Mouse (Mus musculus) heart, postnatal 0 days (tissue): ENCODE measurements around the gene Fkbp7. TPM values are rescaled to one million over a fixed set of nuclear protein-coding genes. Genes with fewer than 3 reads are reported as not detected.

Source experiments
- ATAC-seq: fragments of 200-750 bp; cut with Nextera tagmentation; 2 replicates; pipeline ENCODE4 v1.8.0; 2017; ENCODE audit warnings: low read depth, moderate number of reproducible peaks, moderate library complexity; ENCODE audit not compliant: insufficient read depth
- DNase-seq: peaks from one replicate; pipeline ENCODE4 v3.0.0-alpha.2; 2016; ENCODE audit warnings: low spot score
- H3K27ac ChIP-seq: fragments of 300-500 bp; sonication (generic); 2 replicates; pipeline ENCODE4 v1.5.1; 2014; ENCODE audit warnings: low read depth, mild to moderate bottlenecking
- H3K27me3 ChIP-seq: fragments of 300-500 bp; sonication (generic); 2 replicates; pipeline ENCODE4 v1.6.1; 2014; ENCODE audit warnings: low read length, mixed read lengths; ENCODE audit not compliant: control insufficient read depth, insufficient read depth
- H3K36me3 ChIP-seq: fragments of 300-500 bp; sonication (generic); replicated peaks from 2 replicates; pipeline ENCODE4 v1.6.1; 2014; ENCODE audit warnings: low read length, mixed read lengths; ENCODE audit not compliant: control insufficient read depth, insufficient read depth
- H3K4me1 ChIP-seq: fragments of 300-500 bp; sonication (generic); 2 replicates; pipeline ENCODE4 v1.6.1; 2014; ENCODE audit warnings: antibody characterized with exemption; ENCODE audit not compliant: control insufficient read depth, insufficient read depth
- H3K4me2 ChIP-seq: fragments of 300-500 bp; sonication (generic); 2 replicates; pipeline ENCODE4 v1.6.1; 2014; ENCODE audit warnings: low read depth, mild to moderate bottlenecking, low read length, moderate library complexity
- H3K4me3 ChIP-seq: fragments of 300-500 bp; sonication (generic); 2 replicates; pipeline ENCODE4 v1.5.1; 2014; ENCODE audit warnings: low read depth, low read length
- H3K9ac ChIP-seq: fragments of 300-500 bp; sonication (generic); replicated peaks from 2 replicates; pipeline ENCODE4 v1.6.1; 2014; ENCODE audit warnings: low read depth, low read length, mixed read lengths
- H3K9me3 ChIP-seq: fragments of 300-500 bp; sonication (generic); replicated peaks from 2 replicates; pipeline ENCODE4 v1.6.1; 2016; ENCODE audit warnings: low read length; ENCODE audit not compliant: control insufficient read depth
- CTCF ChIP-seq: IDR thresholded peaks from 2 replicates; pipeline ENCODE4 v1.5.1; 2016; ENCODE audit warnings: antibody characterized with exemption, control low read depth, low read depth
- EP300 ChIP-seq: IDR thresholded peaks from 2 replicates; pipeline ENCODE4 v1.6.1; 2016; ENCODE audit warnings: antibody characterized with exemption, low read depth
- WGBS: fragments of 180-500 bp; shearing (Covaris S2); extraction: QIAGEN DNeasy Blood & Tissue Kit; methylation state at CpG from one replicate; pipeline ENCODE4 v1.1.7; 2014; 5-methylcytosine and 5-hydroxymethylcytosine counted together
- polyA plus RNA-seq: library from polyadenylated mRNA; unstranded; fragments of >200 nt; fragmentation: Nextera tagmentation; extraction: Ambion mirVana; gene quantifications from 2 replicates; pipeline ENCODE4 v1.2.1, GENCODE M21; 2015
- total RNA-seq: library from RNA; depleted of rRNA; stranded (reverse); fragments of >200 nt; gene quantifications from 2 replicates; pipeline ENCODE4 v1.2.3, GENCODE M21; 2014; ENCODE audit warnings: low replicate concordance

Fkbp7 gene
- total and polyA plus RNA-seq, 2 experiments from 2014 or later = 16.9 to 76.6 TPM

DNA sequence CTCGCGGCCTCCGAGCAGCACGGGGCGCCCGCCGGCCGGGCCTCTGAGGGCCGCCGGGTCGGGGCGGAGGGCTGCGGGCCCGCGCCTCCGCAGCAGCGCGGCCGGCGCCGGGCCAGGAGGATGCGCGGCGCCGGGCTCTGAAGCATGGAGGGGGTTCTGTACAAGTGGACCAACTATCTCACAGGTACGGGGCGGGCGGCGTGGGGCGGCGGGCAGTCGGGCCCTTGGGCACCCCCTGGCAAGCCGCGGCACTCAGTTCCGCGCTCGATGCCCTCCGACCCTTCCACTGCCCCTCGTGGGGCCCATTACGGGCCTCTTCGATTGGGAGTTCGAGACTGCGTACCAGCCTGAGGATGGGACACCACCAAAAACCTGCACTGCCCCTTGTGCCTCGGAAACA, 2.5 kb upstream of the Fkbp7 start:
- H3K4me3 ChIP-seq = peak overlapping the region; percentile 77
- H3K4me1 ChIP-seq = peaks cover 13% of the 10 kb centered on the region; the same call in 1 of the 2 replicates
- peak overlapping the region; percentile 93 for H3K9ac ChIP-seq
- H3K27ac ChIP-seq = peak overlapping the region; percentile 85
- H3K4me2 ChIP-seq = peak overlapping the region; percentile 78
- WGBS = 1% methylated on average over 21 of the region's 44 CpGs
- H3K36me3 ChIP-seq = peaks cover 11% of the 10 kb centered on the region; the same call in 1 of the 2 replicates
- no peaks in the 10 kb centered on the region for H3K9me3 ChIP-seq
- peak; percentile 18; the same call in 1 of the 2 replicates for ATAC-seq
- no peak for TF ChIP-seq CTCF
- no peak for TF ChIP-seq EP300
- no peak for DNase-seq
- H3K27me3 ChIP-seq = no peaks in the 10 kb centered on the region

DNA sequence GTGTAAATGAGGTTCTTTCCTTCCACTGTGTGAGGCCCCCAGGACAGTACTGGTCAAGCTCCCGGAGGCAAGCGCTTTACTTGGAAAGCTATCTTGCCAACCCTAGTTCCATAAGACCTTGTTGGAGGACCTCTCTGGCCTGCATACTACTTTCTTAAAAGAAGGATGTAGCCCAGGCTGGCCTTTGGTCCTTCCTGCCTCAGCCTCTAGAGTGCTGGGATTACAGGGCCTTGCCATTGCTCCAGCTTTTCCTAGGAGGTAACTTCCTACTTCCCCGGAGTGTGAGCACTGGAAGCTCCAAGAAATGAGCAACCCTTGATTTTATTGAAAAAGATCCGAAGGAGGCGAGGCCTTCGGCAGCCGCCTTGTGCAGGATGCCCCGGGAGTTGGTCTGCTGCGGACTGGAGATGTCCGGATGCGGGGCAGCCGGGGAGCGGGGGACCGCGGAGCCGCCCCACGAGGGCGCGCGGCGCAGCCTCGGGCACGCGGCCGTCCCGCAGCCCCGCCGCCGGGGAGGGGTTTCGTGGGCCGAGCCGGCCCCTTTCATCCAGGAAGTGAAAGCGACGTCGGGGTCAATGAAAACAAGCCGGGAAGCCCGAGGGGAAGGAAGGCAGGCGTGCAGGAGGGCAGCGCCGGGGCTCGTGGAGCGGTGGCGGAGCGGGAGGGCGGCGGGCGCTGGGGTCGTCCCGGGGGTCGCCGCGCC, 2.0 kb upstream of the Fkbp7 start, which contains the start of gene Plekha3:
Gene Plekha3, plus strand, starts transcription at position 557 of the 703 bp plus-strand sequence.
- peak within 1 kb of the TSS; percentile 78 for H3K4me2 ChIP-seq
- H3K9ac ChIP-seq = peak within 1 kb of the TSS; percentile 93
- no peaks in the 10 kb centered on the region for H3K9me3 ChIP-seq
- DNase-seq = peak; percentile 77
- TF ChIP-seq EP300 = no peak
- no peak for TF ChIP-seq CTCF
- H3K4me3 ChIP-seq = peak within 1 kb of the TSS; percentile 77
- peak within 1 kb of the TSS; percentile 85 for H3K27ac ChIP-seq
- ATAC-seq = peak; percentile 69
- no peaks in the 10 kb centered on the region for H3K27me3 ChIP-seq
- H3K4me1 ChIP-seq = peaks cover 13% of the 10 kb centered on the region; the same call in 1 of the 2 replicates
- 4% methylated on average over 51 of the region's 52 CpGs for WGBS
- 0 out of 2 replicates have a peak, but pooled peaks cover 6% of the 10 kb centered on the region for H3K36me3 ChIP-seq

- Histone ChIP-seq H3K36me3 (0 out of 2 replicates have a peak, but pooled peaks cover 5% of the 10 kb centered on the region), H3K27me3 (no peaks in the 10 kb centered on the region), H3K9ac (no peak overlapping the region), H3K27ac (peak overlapping the region; percentile 82), H3K4me3 (peak overlapping the region; percentile 52), H3K9me3 (no peaks in the 10 kb centered on the region), H3K4me1 (peaks cover 13% of the 10 kb centered on the region; the same call in 1 of the 2 replicates), H3K4me2 (peak overlapping the region; percentile 70)
- ATAC-seq = no peak
- TF ChIP-seq CTCF = peak; percentile 38
- TF ChIP-seq EP300 = no peak
- 28% methylated on average over 7 of the region's 7 CpGs for WGBS
- no peak for DNase-seq
Measured at GRCm38 (mm10) chr2:76673472-76674081, 661 bp upstream of the Fkbp7 start.

DNA sequence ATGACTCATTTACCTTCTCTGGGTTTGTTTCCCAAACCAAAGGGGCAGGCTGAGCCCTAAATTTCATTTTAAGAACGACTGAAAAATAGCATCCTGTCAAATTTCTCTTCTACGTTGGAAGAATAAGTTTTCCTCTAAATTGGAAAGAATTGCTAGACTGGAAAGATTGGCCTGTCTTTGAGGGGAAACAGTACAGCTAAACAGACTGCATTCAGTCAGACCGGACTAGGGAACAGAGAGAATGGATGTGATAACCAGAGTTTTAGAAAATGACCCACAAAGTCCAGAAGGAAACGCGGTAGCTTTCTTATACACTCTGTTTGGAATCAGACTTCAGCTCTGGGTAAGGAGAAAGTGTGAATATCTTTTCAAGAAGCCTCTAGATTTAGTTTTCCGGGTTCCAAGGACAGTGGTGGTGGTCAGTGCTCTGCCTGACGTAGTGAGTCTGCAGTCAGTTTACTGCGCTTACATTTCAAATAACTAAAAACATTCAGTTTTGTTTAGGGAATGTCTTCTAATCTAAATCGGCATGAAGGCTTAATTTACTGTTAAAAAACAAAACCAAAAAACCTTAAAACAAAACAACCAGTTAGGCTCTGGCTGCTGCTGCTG, 676 bp downstream of the Fkbp7 start:
- TF ChIP-seq EP300 = no peak
- TF ChIP-seq CTCF = no peak
- Histone ChIP-seq H3K27me3 (no peaks in the 10 kb centered on the region), H3K4me1 (peaks cover 13% of the 10 kb centered on the region; the same call in 1 of the 2 replicates), H3K36me3 (no peaks in the 10 kb centered on the region), H3K4me2 (peak overlapping the region; percentile 70), H3K4me3 (peak overlapping the region; percentile 52), H3K27ac (peak overlapping the region; percentile 82), H3K9me3 (no peaks in the 10 kb centered on the region), H3K9ac (peak overlapping the region; percentile 60)
- 20% methylated on average over 9 of the region's 9 CpGs for WGBS
- ATAC-seq (no peak), DNase-seq (no peak)

DNA sequence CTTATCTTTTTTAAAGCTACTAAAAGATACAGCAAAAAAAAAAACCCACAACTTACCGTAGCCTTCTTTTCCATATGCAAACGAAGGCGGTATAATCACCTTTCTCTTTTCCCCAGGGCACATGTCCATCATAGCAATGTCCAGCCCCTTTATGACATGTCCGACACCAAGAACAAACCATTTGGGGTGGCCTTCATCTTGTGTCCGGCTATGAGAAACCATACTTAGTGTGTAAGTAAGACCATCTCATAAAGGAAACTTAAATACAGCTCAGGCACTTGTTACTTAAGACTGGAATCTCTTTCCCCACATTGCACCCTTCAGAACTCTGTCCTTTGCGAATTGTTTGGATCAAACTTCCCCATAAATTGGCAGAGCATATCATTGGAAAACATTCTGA, 1.3 kb downstream of the Fkbp7 start:
- Histone ChIP-seq H3K36me3 (no peaks in the 10 kb centered on the region), H3K4me3 (peak overlapping the region; percentile 52), H3K27ac (no peak overlapping the region), H3K4me2 (peak overlapping the region; percentile 70), H3K9me3 (no peaks in the 10 kb centered on the region), H3K9ac (peak overlapping the region; percentile 60; the same call in 1 of the 2 replicates), H3K4me1 (peaks cover 13% of the 10 kb centered on the region; the same call in 1 of the 2 replicates), H3K27me3 (no peaks in the 10 kb centered on the region)
- DNase-seq (no peak), ATAC-seq (no peak)
- WGBS = 72% methylated on average over 6 of the region's 6 CpGs
- TF ChIP-seq CTCF (no peak), EP300 (no peak)
